Mouse (Mus musculus) MEL (cell line): ENCODE data around the gene Spsb1. TPM values are rescaled to one million over a fixed set of nuclear protein-coding genes. Genes with fewer than 3 reads are reported as not detected.

ENCODE experiments used
- DNase-seq: peaks from one replicate; pipeline ENCODE4 v3.0.0; 2011; ENCODE audit warnings: low read depth, low spot score
- H3K27ac ChIP-seq: 2 replicates; pipeline ENCODE4 v1.5.1; 2012; ENCODE audit warnings: low read depth, mild to moderate bottlenecking, control low read depth, low read length, moderate library complexity; ENCODE audit not compliant: control insufficient read depth
- H3K27me3 ChIP-seq, 2 experiments: fragments of 150-350 bp in 1 of 2; sonication (generic) in 1 of 2; 2 replicates each; pipeline ENCODE4 v1.6.1; 2012; ENCODE audit warnings: low read length in 2 of 2, mild to moderate bottlenecking in 2 of 2, improper control_type of control experiment in 1 of 2, moderate library complexity in 1 of 2; ENCODE audit not compliant: insufficient read depth in 2 of 2, control insufficient read depth in 1 of 2
- H3K36me3 ChIP-seq, 2 experiments: 2 replicates each; pipeline ENCODE4 v1.6.1; 2012 to 2014; ENCODE audit warnings: low read length in 2 of 2, improper control_type of control experiment in 1 of 2, inconsistent platforms in 1 of 2, mild to moderate bottlenecking in 1 of 2; ENCODE audit not compliant: insufficient read depth in 2 of 2, control insufficient read depth in 1 of 2
- H3K4me1 ChIP-seq, 2 experiments: fragments of 150-350 bp in 1 of 2; sonication (generic) in 1 of 2; 2 replicates each; pipeline ENCODE4 v1.6.1; 2012; ENCODE audit warnings: low read length in 2 of 2, improper control_type of control experiment in 1 of 2, mild to moderate bottlenecking in 1 of 2; ENCODE audit not compliant: insufficient read depth in 2 of 2, control insufficient read depth in 1 of 2
- H3K4me3 ChIP-seq, 2 experiments: fragments of 150-350 bp in 1 of 2; sonication (generic) in 1 of 2; 2 replicates each; pipeline ENCODE4 v1.5.1; 2012; ENCODE audit warnings: low read depth in 2 of 2, low read length in 2 of 2, mild to moderate bottlenecking in 2 of 2, moderate library complexity in 2 of 2, control low read depth in 1 of 2, improper control_type of control experiment in 1 of 2; ENCODE audit not compliant: control insufficient read depth in 1 of 2, insufficient read depth in 1 of 2
- H3K79me2 ChIP-seq: 2 replicates; pipeline ENCODE4 v1.6.1; 2012; ENCODE audit warnings: mild to moderate bottlenecking, low read length, moderate library complexity; ENCODE audit not compliant: control insufficient read depth, poor library complexity, insufficient read depth
- H3K9ac ChIP-seq: 2 replicates; pipeline ENCODE4 v1.6.1; 2012; ENCODE audit warnings: low read depth, mild to moderate bottlenecking, control low read depth, low read length, moderate library complexity; ENCODE audit not compliant: control insufficient read depth, poor library complexity, severe bottlenecking
- H3K9me3 ChIP-seq: fragments of 150-350 bp; sonication (generic); replicated peaks from 2 replicates; pipeline ENCODE4 v1.6.1; 2012; ENCODE audit warnings: mild to moderate bottlenecking, low read length, improper control_type of control experiment, moderate library complexity; ENCODE audit not compliant: insufficient read depth
- CHD1 ChIP-seq: IDR thresholded peaks from 2 replicates; pipeline ENCODE4 v1.6.1; 2012; ENCODE audit warnings: low read depth, mild to moderate bottlenecking, inconsistent platforms, low read length, improper control_type of control experiment
- CHD2 ChIP-seq: IDR thresholded peaks from 2 replicates; pipeline ENCODE4 v1.6.1; 2011; ENCODE audit warnings: low read length, improper control_type of control experiment
- E2F4 ChIP-seq: IDR thresholded peaks from 2 replicates; pipeline ENCODE4 v1.6.1; 2011; ENCODE audit warnings: low read depth, low read length, improper control_type of control experiment, borderline replicate concordance
- EP300 ChIP-seq, 2 experiments: IDR thresholded peaks; 2 replicates each; pipeline ENCODE4 v1.6.1; 2011; ENCODE audit warnings: improper control_type of control experiment in 2 of 2, low read length in 2 of 2, low read depth in 1 of 2, mild to moderate bottlenecking in 1 of 2
- ETS1 ChIP-seq: IDR thresholded peaks from 2 replicates; pipeline ENCODE4 v1.6.1; 2012; ENCODE audit warnings: low read depth, mild to moderate bottlenecking, inconsistent platforms, low read length, improper control_type of control experiment, moderate library complexity
- GATA1 ChIP-seq: IDR thresholded peaks from 2 replicates; pipeline ENCODE4 v1.6.1; 2011; ENCODE audit warnings: low read depth, low read length, improper control_type of control experiment
- HCFC1 ChIP-seq: IDR thresholded peaks from 2 replicates; pipeline ENCODE4 v1.6.1; 2012; ENCODE audit warnings: low read depth, mild to moderate bottlenecking, inconsistent platforms, low read length, improper control_type of control experiment, moderate library complexity
- KAT2A ChIP-seq: conservative IDR thresholded peaks from 2 replicates; pipeline ENCODE4 v1.6.1; 2012; ENCODE audit warnings: low read depth, low read length, improper control_type of control experiment, inconsistent platforms
- MAFK ChIP-seq: IDR thresholded peaks from 2 replicates; pipeline ENCODE4 v1.6.1; 2011; ENCODE audit warnings: low read depth, mild to moderate bottlenecking, low read length, improper control_type of control experiment, borderline replicate concordance
- MAX ChIP-seq: IDR thresholded peaks from 2 replicates; pipeline ENCODE4 v1.6.1; 2011; ENCODE audit warnings: low read length, improper control_type of control experiment
- MAZ ChIP-seq: IDR thresholded peaks from 2 replicates; pipeline ENCODE4 v1.6.1; 2012; ENCODE audit warnings: low read depth, mild to moderate bottlenecking, inconsistent platforms, low read length, improper control_type of control experiment
- MYC ChIP-seq: IDR thresholded peaks from 2 replicates; pipeline ENCODE4 v1.6.1; 2011; ENCODE audit warnings: low read depth, mild to moderate bottlenecking, low read length, improper control_type of control experiment, moderate library complexity
- NRF1 ChIP-seq: IDR thresholded peaks from 2 replicates; pipeline ENCODE4 v1.6.1; 2014; ENCODE audit warnings: low read depth, mild to moderate bottlenecking, inconsistent platforms, low read length, improper control_type of control experiment, moderate library complexity; ENCODE audit not compliant: poor library complexity, insufficient read depth, severe bottlenecking
- POLR2A ChIP-seq, 2 experiments: IDR thresholded peaks; 2 replicates each; pipeline ENCODE4 v1.6.1; 2011 to 2012; ENCODE audit warnings: low read length in 2 of 2, mild to moderate bottlenecking in 2 of 2, control low read depth in 1 of 2, improper control_type of control experiment in 1 of 2, low read depth in 1 of 2, moderate library complexity in 1 of 2; ENCODE audit not compliant: control insufficient read depth in 1 of 2, insufficient read depth in 1 of 2, poor library complexity in 1 of 2
- POLR2AphosphoS2 ChIP-seq: IDR thresholded peaks from 2 replicates; pipeline ENCODE4 v1.6.1; 2011; ENCODE audit warnings: low read length, improper control_type of control experiment
- POLR2AphosphoS5 ChIP-seq: IDR thresholded peaks from 2 replicates; pipeline ENCODE4 v1.6.1; 2012; ENCODE audit warnings: low read depth, borderline replicate concordance, mild to moderate bottlenecking, inconsistent platforms, low read length, moderate library complexity, mixed read lengths
- RAD21 ChIP-seq: IDR thresholded peaks from 2 replicates; pipeline ENCODE4 v1.6.1; 2011; ENCODE audit warnings: mild to moderate bottlenecking, low read depth, low read length, improper control_type of control experiment
- TCF12 ChIP-seq: IDR thresholded peaks from 2 replicates; pipeline ENCODE4 v1.6.1; 2014; ENCODE audit warnings: low read depth, mild to moderate bottlenecking, inconsistent platforms, low read length, improper control_type of control experiment, moderate library complexity
- USF1 ChIP-seq: IDR thresholded peaks from 2 replicates; pipeline ENCODE4 v1.6.1; 2014; ENCODE audit warnings: low read depth, mild to moderate bottlenecking, inconsistent platforms, low read length, improper control_type of control experiment, moderate library complexity
- USF2 ChIP-seq, 2 experiments: IDR thresholded peaks; 2 replicates each; pipeline ENCODE4 v1.6.1; 2011 to 2012; ENCODE audit warnings: improper control_type of control experiment in 2 of 2, low read length in 2 of 2, borderline replicate concordance in 1 of 2, inconsistent platforms in 1 of 2, low read depth in 1 of 2, mild to moderate bottlenecking in 1 of 2; ENCODE audit not compliant: insufficient read depth in 1 of 2
- ZKSCAN1 ChIP-seq: IDR thresholded peaks from 2 replicates; pipeline ENCODE4 v1.6.1; 2012; ENCODE audit warnings: low read depth, mild to moderate bottlenecking, inconsistent platforms, low read length, improper control_type of control experiment, moderate library complexity
- polyA plus RNA-seq, 2 experiments: library from polyadenylated mRNA; stranded (reverse) in 1 of 2; unstranded in 1 of 2; fragments of >175 nt in 1 of 2; fragments of >200 nt in 1 of 2; gene quantifications; 2 replicates each; pipeline versions ENCODE4 v1.2.1 to v1.2.4; 2012; ENCODE audit warnings: low replicate concordance in 2 of 2, low read depth in 1 of 2; ENCODE audit not compliant: insufficient read length in 2 of 2, insufficient read depth in 1 of 2, missing spikeins in 1 of 2
- total RNA-seq: library from RNA; depleted of rRNA; stranded (reverse); fragments of 300-350 nt; gene quantifications from 2 replicates; pipeline ENCODE4 v1.2.3, GENCODE M21; 2012

Spsb1 gene
- total and polyA plus RNA-seq, 3 experiments = 0.12 to 0.25 TPM; not detected in 1

- DNase-seq = no peak
- Histone ChIP-seq H3K9ac (no peak overlapping the region), H3K9me3 (no peaks in the 10 kb centered on the region), H3K79me2 (no peaks in the 10 kb centered on the region), H3K4me1 (0 out of 4 replicates have a peak, but pooled peaks cover 0 to under 1% of the 10 kb centered on the region in 2 experiments), H3K36me3 (no peaks in the 10 kb centered on the region), H3K27me3 (peaks cover 5 to 17% of the 10 kb centered on the region in 2 experiments), H3K27ac (no peak overlapping the region), H3K4me3 (no peak overlapping the region)
- TF ChIP-seq MYC (no peak), RAD21 (no peak), CHD2 (no peak), TCF12 (no peak), NRF1 (no peak), POLR2AphosphoS2 (no peak), POLR2A (IDR thresholded peaks at IDR 0.05; ENCODE audit: control insufficient read depth in 1 of 2, insufficient read depth in 1 of 2, low read depth in 1 of 2, low read length in 2 of 2, poor library complexity in 1 of 2) (no peak), ZKSCAN1 (no peak), KAT2A (no peak)
Measured at GRCm38 (mm10) chr4:149938701-149939100, 16.1 kb downstream of the Spsb1 start.

GRCm38 (mm10) chr4:149936921-149937320 is 17.9 kb downstream of the Spsb1 start:
- peaks cover 3 to 17% of the 10 kb centered on the region in 2 experiments for H3K27me3 ChIP-seq
- no peaks in the 10 kb centered on the region for H3K9me3 ChIP-seq
- no peaks in the 10 kb centered on the region for H3K36me3 ChIP-seq
- no peaks in the 10 kb centered on the region for H3K4me1 ChIP-seq
- no peaks in the 10 kb centered on the region for H3K79me2 ChIP-seq
- H3K9ac ChIP-seq = no peak overlapping the region
- H3K4me3 ChIP-seq = no peak overlapping the region
- no peak for DNase-seq
- no peak overlapping the region for H3K27ac ChIP-seq
- TF ChIP-seq POLR2AphosphoS5 (no peak), USF1 (no peak), MYC (no peak), ETS1 (no peak), GATA1 (no peak), NRF1 (no peak), HCFC1 (no peak), MAFK (no peak), USF2 (IDR thresholded peaks at IDR 0.05; ENCODE audit: borderline replicate concordance in 1 of 2, insufficient read depth in 1 of 2, low read depth in 1 of 2, low read length in 2 of 2) (no peak), EP300 (IDR thresholded peaks at IDR 0.05; ENCODE audit: low read depth in 1 of 2, low read length in 2 of 2) (no peak), MAZ (no peak), MAX (no peak), CHD1 (no peak), TCF12 (no peak), E2F4 (no peak)
